Mouse (Mus musculus): ENCODE measurements around the gene RPS10-NUDT3. TPM values are rescaled to one million over a fixed set of nuclear protein-coding genes. Genes with fewer than 3 reads are reported as not detected.

RPS10-NUDT3 gene
- polyA plus RNA-seq, 1 experiment = not detected

DNA sequence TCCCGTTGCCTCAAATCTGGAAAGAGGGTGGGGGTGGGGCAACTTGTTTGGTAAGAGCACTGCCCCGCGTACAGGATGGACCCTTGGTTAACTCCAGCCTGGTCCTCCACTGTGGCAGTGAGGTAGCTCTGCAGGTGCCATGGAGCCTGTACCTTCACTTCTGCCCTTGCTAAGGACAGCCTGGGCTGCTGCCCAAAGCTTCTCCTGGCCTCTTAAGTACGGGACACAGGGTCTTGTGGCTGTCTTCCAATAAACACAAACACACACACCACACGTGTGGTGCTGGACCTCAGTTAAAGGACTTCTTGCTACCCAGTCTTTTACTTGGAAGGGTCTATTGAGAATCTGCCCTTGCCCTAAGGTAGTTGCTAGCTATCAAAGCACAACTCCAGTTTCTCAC lies 76.2 kb downstream of the RPS10-NUDT3 start:
- 25% methylated on average over 5 of the region's 5 CpGs for WGBS
- H3K4me1 ChIP-seq (ENCODE audit: control insufficient read depth, insufficient read depth, insufficient read length) = peaks cover 32% of the 10 kb centered on the region
- DNase-seq (ENCODE audit: low read depth in 1 of 2, low spot score in 2 of 2) = no peak
- no peak overlapping the region for H3K27ac ChIP-seq (ENCODE audit: insufficient read depth, low read length)
- H3K36me3 ChIP-seq (ENCODE audit: control insufficient read depth, insufficient read depth, low read length) = peaks cover 14% of the 10 kb centered on the region
- H3K4me3 ChIP-seq (ENCODE audit: extremely low read depth, insufficient read depth, insufficient read length) = no peak overlapping the region
- TF ChIP-seq POLR2A (IDR thresholded peaks at IDR 0.05; ENCODE audit: low read depth, low read length) = no peak
- TF ChIP-seq CTCF (IDR thresholded peaks at IDR 0.05; ENCODE audit: extremely low read depth, insufficient read depth, insufficient read length, insufficient replicate concordance) = no peak
- H3K27me3 ChIP-seq (ENCODE audit: control insufficient read depth, insufficient read depth, low read length) = no peaks in the 10 kb centered on the region

DNA sequence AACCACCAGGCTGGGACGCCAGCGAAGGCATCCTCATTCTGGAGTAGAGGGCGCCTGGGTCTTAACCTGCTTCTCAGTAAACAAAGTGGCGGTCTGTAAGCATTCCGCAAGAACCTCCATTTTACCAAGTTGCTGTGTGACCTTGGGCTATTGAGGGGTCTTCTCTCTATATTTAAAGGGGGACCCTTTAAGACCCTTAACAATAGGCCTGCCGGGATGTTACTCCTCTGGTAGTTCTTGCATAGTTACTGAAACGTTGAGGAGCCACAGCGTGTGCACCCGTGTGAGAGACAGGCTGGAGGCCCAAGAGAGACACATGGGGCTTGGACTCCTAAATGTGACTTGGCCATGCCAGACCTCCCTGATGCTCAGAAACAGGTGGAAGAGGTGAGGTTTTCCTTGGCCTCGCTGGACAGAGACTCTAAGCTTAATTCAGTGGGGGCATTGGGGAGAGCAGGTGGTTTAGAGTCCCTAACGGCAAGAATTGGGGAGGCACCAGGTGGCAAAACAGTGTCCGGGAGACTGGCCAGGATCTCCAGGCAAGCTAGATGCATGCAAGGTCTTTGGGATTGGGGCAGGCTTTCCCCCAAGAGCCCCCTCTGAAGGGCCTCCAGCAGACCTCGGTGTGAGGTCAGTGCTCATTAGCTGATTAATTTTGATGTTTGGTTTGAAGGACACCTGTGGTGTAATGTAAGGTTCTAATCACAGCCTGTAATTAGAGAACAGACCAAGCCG lies 76.9 kb downstream of the RPS10-NUDT3 start:
- 9% methylated on average over 14 of the region's 14 CpGs for WGBS
- peaks cover 32% of the 10 kb centered on the region for H3K4me1 ChIP-seq (ENCODE audit: control insufficient read depth, insufficient read depth, insufficient read length)
- DNase-seq (ENCODE audit: low read depth in 1 of 2, low spot score in 2 of 2) = no peak
- TF ChIP-seq CTCF (IDR thresholded peaks at IDR 0.05; ENCODE audit: extremely low read depth, insufficient read depth, insufficient read length, insufficient replicate concordance) = no peak
- no peak for TF ChIP-seq POLR2A (IDR thresholded peaks at IDR 0.05; ENCODE audit: low read depth, low read length)
- H3K27me3 ChIP-seq (ENCODE audit: control insufficient read depth, insufficient read depth, low read length) = no peaks in the 10 kb centered on the region
- H3K4me3 ChIP-seq (ENCODE audit: extremely low read depth, insufficient read depth, insufficient read length) = peak overlapping the region; percentile 73
- peak overlapping the region; percentile 97 for H3K27ac ChIP-seq (ENCODE audit: insufficient read depth, low read length)
- H3K36me3 ChIP-seq (ENCODE audit: control insufficient read depth, insufficient read depth, low read length) = peaks cover 14% of the 10 kb centered on the region

DNA sequence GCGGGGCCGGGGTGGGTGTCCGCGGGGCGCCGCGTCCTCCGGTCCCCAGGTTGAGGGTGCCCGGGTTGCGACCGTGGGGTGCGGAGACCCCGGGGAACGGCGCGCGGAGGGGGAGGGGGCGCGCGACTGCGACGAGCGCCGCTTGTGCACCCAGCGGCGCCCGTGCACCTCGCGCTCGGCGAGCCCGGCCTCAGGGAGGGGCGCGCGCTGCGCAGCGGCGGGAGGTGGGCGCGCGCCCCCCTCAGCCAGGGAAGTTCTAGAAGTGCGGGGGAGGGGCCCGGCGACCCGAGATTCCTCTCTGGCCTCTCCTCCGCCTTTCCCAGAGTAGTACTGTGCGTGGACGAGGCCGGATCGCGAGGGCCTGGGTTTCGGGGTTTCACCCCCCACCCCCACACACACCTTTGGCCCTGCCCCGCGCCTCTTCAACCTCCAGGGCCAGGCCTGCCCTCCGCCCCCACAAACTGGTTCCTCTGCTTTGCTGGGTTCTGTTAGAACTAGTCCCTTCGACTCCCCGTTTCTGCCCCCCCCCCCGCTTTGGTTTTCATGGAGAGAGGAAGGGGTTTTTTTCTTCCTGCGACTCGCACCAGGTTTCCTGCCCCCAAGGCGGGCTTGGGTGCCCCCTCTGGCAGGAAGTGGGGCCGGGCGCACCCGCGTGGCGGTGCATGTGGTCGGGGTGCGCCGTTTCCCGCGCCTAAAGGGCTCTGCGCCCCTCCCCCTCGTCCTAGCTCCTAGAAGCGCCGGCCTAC lies 77.7 kb downstream of the RPS10-NUDT3 start:
- Histone ChIP-seq H3K4me3 (ENCODE audit: extremely low read depth, insufficient read depth, insufficient read length) (peak overlapping the region; percentile 73), H3K36me3 (ENCODE audit: control insufficient read depth, insufficient read depth, low read length) (peaks cover 14% of the 10 kb centered on the region), H3K4me1 (ENCODE audit: control insufficient read depth, insufficient read depth, insufficient read length) (peaks cover 32% of the 10 kb centered on the region), H3K27me3 (ENCODE audit: control insufficient read depth, insufficient read depth, low read length) (no peaks in the 10 kb centered on the region), H3K27ac (ENCODE audit: insufficient read depth, low read length) (peak overlapping the region; percentile 97)
- DNase-seq (ENCODE audit: low read depth in 1 of 2, low spot score in 2 of 2) = peak; percentile 35 to 71
- under 1% methylated on average over 69 of the region's 75 CpGs for WGBS
- TF ChIP-seq CTCF (IDR thresholded peaks at IDR 0.05; ENCODE audit: extremely low read depth, insufficient read depth, insufficient read length, insufficient replicate concordance) (no peak), POLR2A (IDR thresholded peaks at IDR 0.05; ENCODE audit: low read depth, low read length) (no peak)

DNA sequence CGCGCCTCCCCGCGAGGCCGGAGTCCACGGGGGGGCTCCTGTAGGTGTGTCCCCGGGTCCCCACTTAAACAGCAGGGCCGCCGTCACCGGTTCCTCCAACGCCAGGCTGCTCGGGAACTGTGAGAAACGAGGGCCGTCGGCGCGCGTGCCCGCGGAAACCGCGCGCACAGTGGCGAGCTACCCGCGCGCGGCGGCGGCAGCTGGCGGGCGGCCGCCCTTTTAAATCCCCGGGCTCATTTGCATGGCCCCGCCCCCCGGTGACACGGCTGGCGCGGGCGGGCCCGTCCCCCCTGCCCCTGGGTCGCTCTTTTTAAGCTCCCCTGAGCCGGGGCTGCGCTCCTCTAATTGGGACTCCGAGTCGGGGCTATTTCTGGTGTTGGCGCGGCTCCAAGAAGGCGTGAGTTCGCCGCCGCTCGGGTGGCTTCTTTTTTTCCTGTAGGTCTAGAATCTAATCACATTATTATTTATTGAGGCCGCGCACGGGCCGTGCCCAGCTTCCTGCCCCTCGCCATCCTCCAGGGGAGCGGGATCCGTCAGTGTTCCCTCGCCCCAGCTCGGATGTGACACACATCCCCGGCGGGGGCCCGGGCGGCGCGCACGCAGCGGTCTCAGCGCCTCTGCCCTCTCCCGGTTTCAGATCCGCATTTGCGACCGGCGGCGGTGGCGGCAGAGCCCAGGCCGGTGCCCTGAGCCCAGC lies 78.6 kb downstream of the RPS10-NUDT3 start, which contains the start of gene Hmga1:
Hmga1 (plus strand) TSS at position 183 of the 697 bp plus-strand sequence.
- Histone ChIP-seq H3K27ac (ENCODE audit: insufficient read depth, low read length) (peak within 1 kb of the TSS; percentile 97), H3K4me1 (ENCODE audit: control insufficient read depth, insufficient read depth, insufficient read length) (peaks cover 27% of the 10 kb centered on the region), H3K4me3 (ENCODE audit: extremely low read depth, insufficient read depth, insufficient read length) (peak within 1 kb of the TSS; percentile 73), H3K36me3 (ENCODE audit: control insufficient read depth, insufficient read depth, low read length) (peaks cover 10% of the 10 kb centered on the region), H3K27me3 (ENCODE audit: control insufficient read depth, insufficient read depth, low read length) (no peaks in the 10 kb centered on the region)
- peak; percentile 81 to 89 for DNase-seq (ENCODE audit: low read depth in 1 of 2, low spot score in 2 of 2)
- TF ChIP-seq POLR2A (IDR thresholded peaks at IDR 0.05; ENCODE audit: low read depth, low read length) (peak; percentile 97), CTCF (IDR thresholded peaks at IDR 0.05; ENCODE audit: extremely low read depth, insufficient read depth, insufficient read length, insufficient replicate concordance) (no peak)
- WGBS = under 1% methylated on average over 78 of the region's 79 CpGs

DNA sequence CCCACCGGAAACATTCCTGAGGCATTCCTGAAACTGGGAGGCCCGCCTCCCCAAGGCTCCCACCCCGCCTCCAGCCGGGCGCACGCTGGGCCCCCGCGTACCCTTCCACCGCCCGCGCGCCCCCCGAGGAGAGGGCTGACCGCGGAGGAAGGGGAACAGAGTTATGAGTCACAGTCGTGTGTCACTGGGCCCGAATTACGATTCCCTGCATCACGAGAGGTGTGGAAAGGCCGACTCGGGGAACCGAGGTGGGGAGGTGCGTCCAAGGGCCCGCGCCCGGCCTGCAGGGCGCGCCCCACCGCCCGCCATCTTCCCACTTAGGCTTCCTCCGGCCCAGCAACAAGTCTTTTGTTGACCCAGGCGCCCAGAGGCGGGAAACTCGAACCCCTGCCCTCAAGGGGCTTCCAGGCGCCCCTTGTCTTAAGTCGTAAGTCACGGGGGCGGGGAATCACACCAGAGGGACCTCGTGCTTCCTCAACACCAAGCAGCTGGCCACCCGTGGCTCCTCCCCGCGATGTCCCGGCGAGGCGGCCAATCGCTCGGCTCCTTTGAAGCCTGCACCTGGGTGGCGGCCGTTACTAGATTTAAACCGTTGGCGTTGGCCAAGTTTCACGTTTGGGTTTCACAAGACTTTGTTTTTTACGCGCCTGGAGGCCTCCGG lies 79.4 kb downstream of the RPS10-NUDT3 start:
- DNase-seq (ENCODE audit: low read depth in 1 of 2, low spot score in 2 of 2) = peak; percentile 71 to 79
- Histone ChIP-seq H3K27me3 (ENCODE audit: control insufficient read depth, insufficient read depth, low read length) (no peaks in the 10 kb centered on the region), H3K27ac (ENCODE audit: insufficient read depth, low read length) (peak overlapping the region; percentile 94), H3K4me1 (ENCODE audit: control insufficient read depth, insufficient read depth, insufficient read length) (peaks cover 27% of the 10 kb centered on the region), H3K36me3 (ENCODE audit: control insufficient read depth, insufficient read depth, low read length) (peaks cover 4% of the 10 kb centered on the region; the same call in 1 of the 2 replicates), H3K4me3 (ENCODE audit: extremely low read depth, insufficient read depth, insufficient read length) (peak overlapping the region; percentile 73)
- no peak for TF ChIP-seq CTCF (IDR thresholded peaks at IDR 0.05; ENCODE audit: extremely low read depth, insufficient read depth, insufficient read length, insufficient replicate concordance)
- TF ChIP-seq POLR2A (IDR thresholded peaks at IDR 0.05; ENCODE audit: low read depth, low read length) = no peak
- WGBS = 2% methylated on average over 55 of the region's 55 CpGs

DNA sequence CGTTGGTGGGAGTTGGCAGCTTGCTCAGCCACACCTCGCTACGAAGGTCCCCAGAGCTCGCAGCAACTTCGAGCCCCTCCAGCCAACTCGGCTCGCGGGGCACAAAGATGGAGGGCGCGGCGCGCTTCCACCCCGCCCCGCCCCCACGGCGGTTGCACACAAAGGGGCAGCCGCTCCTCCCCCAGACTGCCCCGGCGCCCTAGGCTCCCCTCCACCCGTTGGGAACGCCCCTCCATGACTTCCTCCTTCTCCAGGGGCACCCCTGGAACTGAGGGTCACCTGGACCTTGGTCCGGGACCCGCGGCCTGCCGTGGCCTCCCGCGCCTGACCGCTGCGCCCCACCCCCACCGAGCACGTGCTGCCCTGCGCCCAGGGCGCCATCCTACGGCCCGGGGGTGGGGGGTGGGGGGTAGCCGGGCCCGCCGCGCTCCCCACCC lies 79.9 kb downstream of the RPS10-NUDT3 start:
- Histone ChIP-seq H3K36me3 (ENCODE audit: control insufficient read depth, insufficient read depth, low read length) (peaks cover 2% of the 10 kb centered on the region; the same call in 1 of the 2 replicates), H3K4me1 (ENCODE audit: control insufficient read depth, insufficient read depth, insufficient read length) (peaks cover 25% of the 10 kb centered on the region), H3K4me3 (ENCODE audit: extremely low read depth, insufficient read depth, insufficient read length) (peak overlapping the region; percentile 73), H3K27me3 (ENCODE audit: control insufficient read depth, insufficient read depth, low read length) (no peaks in the 10 kb centered on the region), H3K27ac (ENCODE audit: insufficient read depth, low read length) (peak overlapping the region; percentile 94)
- WGBS = under 1% methylated on average over 31 of the region's 39 CpGs
- TF ChIP-seq CTCF (IDR thresholded peaks at IDR 0.05; ENCODE audit: extremely low read depth, insufficient read depth, insufficient read length, insufficient replicate concordance) = no peak
- no peak for TF ChIP-seq POLR2A (IDR thresholded peaks at IDR 0.05; ENCODE audit: low read depth, low read length)
- peak in 1 of 2 experiments; percentile 42 for DNase-seq (ENCODE audit: low read depth in 1 of 2, low spot score in 2 of 2)

Data from spleen, adult 2 months (tissue).